Mouse (Mus musculus) retina, embryonic 14.5 days (tissue): ENCODE data around the gene Gls.
A peak's percentile ranks its signal among the peaks of the same experiment; 100 is the strongest.

Experiments
- DNase-seq: peaks from one replicate; pipeline ENCODE4 v3.0.0-alpha.2; 2015; ENCODE audit warnings: low spot score

The Gls gene

DNA sequence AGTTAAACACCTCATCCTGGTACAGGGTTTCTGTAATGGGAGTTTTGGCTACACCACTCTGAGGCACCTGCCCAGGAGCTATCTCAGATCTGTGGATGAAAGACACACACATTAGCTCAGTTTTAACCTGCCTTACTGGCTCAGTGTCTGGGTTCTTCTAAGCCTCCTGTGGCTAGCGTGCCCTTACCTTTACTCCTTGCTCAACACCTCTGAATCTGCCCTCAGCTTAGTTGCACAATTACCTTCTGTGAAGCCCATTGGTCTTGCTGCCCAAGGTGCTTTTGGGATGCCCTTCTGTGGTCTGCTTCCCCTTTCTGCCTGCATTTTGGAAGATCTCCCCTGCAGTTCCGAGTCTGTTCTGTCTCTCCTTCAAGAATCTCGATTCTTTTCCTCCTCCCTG lies 108.2 kb downstream of the Gls start:
- no peak for DNase-seq

DNA sequence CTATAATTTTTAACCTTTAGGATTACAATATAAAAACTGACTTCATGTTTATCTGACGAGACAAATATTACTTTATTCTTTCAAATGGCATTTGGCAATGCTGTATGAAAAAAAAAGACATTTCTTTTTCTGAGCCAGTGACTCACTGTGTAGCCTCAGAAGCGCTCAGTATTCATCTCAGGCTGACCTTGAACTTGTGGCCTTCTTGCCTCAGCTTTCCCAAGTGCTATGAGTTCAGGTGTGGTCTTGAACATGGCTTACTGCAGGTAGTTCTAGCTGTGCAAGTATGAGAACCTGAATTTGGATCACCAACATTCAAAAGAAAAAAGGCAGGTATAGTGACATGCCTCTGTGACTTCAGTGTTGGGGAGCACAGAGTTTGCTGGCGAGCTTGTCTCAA lies 112.0 kb downstream of the Gls start:
- no peak for DNase-seq

DNA sequence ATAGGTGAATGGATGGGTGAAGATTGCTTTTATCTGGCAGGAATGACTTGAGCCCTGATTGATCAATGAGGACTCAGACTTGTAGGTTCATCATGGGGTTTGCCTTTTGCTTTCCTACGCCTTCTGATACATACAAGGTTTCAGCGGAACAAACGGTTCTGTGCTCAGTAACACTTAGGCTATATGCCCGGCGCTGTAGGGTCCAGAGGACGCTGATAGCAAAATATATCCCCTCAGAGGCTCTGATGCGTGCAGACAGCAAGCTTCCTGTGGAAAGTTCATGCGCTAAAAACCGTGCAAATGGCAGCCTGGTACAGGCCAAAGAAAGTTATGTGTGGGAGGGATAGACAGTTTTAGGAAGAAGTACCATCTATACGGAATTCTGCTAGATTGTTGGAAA lies 112.8 kb downstream of the Gls start:
- DNase-seq = no peak

DNA sequence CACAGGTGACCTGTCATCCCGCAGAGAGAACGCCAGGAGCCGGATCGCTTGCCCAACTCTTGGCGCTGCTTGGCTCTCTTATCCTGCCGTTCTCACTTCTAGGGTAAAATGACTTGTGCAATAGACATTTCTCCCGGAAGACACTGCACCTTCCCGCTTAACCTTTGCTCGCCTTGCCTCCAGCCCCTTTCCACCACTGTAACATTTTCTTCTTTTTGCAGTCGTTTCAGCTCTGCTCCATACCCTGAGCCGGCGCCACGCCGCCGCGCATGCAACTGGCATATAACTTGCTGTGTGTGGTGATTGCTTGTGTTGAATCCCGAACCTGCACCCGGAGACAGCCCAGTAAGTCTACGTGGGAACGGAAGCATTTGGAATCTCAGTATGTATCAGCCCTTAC lies 113.3 kb downstream of the Gls start:
- DNase-seq = no peak

DNA sequence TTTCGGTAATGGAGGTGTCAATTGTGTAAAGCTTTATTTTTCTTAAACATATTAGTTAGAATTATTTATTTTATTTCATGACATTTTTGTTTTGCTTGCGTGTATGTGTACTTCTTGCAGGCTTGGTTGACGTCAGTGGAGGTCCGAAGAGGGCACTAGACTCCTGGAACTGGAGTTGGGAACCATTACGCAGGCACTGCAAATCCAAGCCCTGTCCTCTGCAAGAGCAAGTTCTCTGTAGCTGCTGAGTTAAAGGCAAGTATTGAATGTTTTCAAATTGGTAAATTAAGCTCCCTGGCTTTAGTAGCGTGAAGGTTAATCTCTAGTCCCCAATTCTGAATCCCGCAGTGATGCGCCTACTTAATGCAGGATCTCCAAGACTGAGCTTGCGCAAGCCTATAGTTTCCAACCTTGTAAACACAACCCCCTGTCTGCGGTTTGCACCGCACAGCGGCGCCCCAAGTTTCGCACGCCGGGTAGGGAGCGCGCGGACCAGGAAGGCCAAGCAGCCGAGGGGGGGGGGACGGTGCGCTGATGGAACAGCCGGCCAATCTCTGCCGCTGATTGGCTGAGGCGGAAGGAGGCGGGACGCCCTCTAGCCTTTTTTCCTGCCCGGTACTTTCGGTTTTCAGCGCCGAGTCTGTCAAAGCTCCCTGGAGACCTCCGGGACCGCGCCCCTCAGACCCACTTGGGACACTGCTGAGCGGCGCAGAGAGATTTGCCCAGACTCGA lies 114.0 kb downstream of the Gls start, which contains the start of gene Stat1:
TSS of gene Stat1 (plus strand) at position 581 of the 732 bp plus-strand sequence.
- peak; percentile 96 for DNase-seq

DNA sequence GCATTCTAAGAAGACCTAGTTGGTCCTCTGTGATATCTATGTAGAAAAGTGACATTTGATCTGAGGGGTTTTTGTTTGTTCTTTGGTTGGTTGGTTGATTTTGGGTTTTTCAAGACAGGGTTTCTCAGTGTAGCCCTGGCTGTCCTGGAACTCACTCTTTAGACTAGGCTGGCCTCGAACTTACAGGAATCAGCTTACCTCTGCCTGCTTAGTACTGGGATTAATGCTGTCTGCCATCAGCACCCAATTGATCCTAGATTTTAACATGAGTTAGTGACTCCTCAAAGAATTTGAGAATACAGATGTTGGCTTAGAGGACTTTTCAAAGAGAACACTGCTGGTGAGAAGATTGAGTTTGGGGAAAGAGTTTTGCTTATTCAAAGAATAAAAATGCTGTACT lies 115.3 kb downstream of the Gls start:
- DNase-seq = no peak

DNA sequence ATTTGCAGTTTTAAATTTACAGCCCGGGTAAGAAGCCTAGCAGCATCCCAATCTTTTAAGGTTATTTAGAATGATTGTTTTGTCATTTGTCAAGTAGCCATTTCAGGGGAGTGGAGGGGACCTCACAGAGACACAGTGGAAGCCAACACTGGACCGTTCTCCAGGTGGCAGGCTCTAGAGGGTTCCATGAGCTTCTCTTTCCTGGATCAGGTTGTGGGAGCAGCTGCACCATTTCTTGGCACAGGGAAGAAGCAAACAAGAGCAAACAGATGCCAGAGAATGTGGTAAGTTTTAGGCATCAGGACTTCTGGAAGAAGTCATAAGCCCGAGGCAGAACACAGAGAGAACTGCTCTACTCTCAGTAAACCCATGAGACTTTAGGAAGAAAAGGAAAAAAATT lies 116.6 kb downstream of the Gls start:
- no peak for DNase-seq

DNA sequence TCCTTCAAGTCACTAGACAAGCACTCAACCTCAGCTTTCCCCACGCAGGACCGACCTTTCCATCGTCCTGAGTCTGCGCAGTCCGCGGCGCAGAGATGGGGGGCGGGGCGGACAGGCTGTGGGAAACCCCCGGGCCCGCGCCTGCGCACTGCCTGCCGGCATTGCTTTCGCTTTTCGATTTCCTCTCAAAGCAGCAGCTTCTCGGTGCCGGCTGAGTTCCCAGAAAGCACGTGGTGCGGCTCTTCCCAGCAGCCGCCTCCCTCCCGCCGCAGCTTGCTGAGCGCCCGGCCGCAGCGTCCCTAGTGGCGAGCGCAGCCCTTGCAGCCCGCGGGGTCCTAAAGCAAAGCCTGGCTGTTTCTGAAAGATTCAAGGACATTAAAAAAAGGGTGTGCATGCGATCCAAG lies 119.4 kb downstream of the Gls start:
- peak; percentile 99 for DNase-seq
